Mouse (Mus musculus) stomach, postnatal 0 days (tissue): ENCODE results near the gene Ash1l.

Experiments used
- CTCF ChIP-seq: IDR thresholded peaks from 2 replicates; pipeline ENCODE4 v1.5.1; 2016; ENCODE audit warnings: antibody characterized with exemption, low read depth, mild to moderate bottlenecking, moderate library complexity
- EP300 ChIP-seq: optimal IDR thresholded peaks from 2 replicates; pipeline ENCODE3; 2016; ENCODE audit warnings: antibody characterized with exemption

- TF ChIP-seq EP300 (no peak), CTCF (no peak)
Observed at GRCm38 (mm10) chr3:89101459-89101811, 151.0 kb downstream of the Ash1l start.
